Mouse (Mus musculus) midbrain, postnatal 0 days (tissue): ENCODE data around the gene Ppm1h. TPM values are rescaled to one million over a fixed set of nuclear protein-coding genes. Genes with fewer than 3 reads are reported as not detected.

Experiments
- ATAC-seq: fragments of 200-750 bp; cut with Nextera tagmentation; 2 replicates; pipeline ENCODE4 v1.8.0; 2017; ENCODE audit warnings: moderate number of reproducible peaks, mild to moderate bottlenecking, moderate TSS enrichment, moderate library complexity; ENCODE audit not compliant: low FRiP score
- DNase-seq: peaks from one replicate; pipeline ENCODE4 v3.0.0-alpha.2; 2015; ENCODE audit warnings: low spot score
- H3K27ac ChIP-seq: fragments of 300-500 bp; sonication (generic); 2 replicates; pipeline ENCODE4 v1.5.1; 2014; ENCODE audit warnings: low read depth, mild to moderate bottlenecking, low read length, mixed read lengths
- H3K27me3 ChIP-seq: fragments of 300-500 bp; sonication (generic); 2 replicates; pipeline ENCODE4 v1.6.1; 2014; ENCODE audit warnings: low read length, control low read depth, mixed read lengths; ENCODE audit not compliant: insufficient read depth
- H3K36me3 ChIP-seq: fragments of 300-500 bp; sonication (generic); 2 replicates; pipeline ENCODE4 v1.6.1; 2014; ENCODE audit warnings: low read length, control low read depth, mixed read lengths; ENCODE audit not compliant: insufficient read depth
- H3K4me1 ChIP-seq: fragments of 300-500 bp; sonication (generic); 2 replicates; pipeline ENCODE4 v1.6.1; 2014; ENCODE audit warnings: mild to moderate bottlenecking, control low read depth, antibody characterized with exemption, low read length, mixed read lengths; ENCODE audit not compliant: insufficient read depth
- H3K4me2 ChIP-seq: fragments of 300-500 bp; sonication (generic); 2 replicates; pipeline ENCODE4 v1.6.1; 2014; ENCODE audit warnings: low read depth, mild to moderate bottlenecking, low read length, mixed read lengths; ENCODE audit not compliant: poor library complexity, severe bottlenecking
- H3K4me3 ChIP-seq: fragments of 300-500 bp; sonication (generic); 2 replicates; pipeline ENCODE4 v1.5.1; 2014; ENCODE audit warnings: low read depth, mild to moderate bottlenecking, low read length, moderate library complexity
- H3K9ac ChIP-seq: fragments of 300-500 bp; sonication (generic); replicated peaks from 2 replicates; pipeline ENCODE4 v1.6.1; 2014; ENCODE audit warnings: mild to moderate bottlenecking, low read length, moderate library complexity, mixed read lengths; ENCODE audit not compliant: poor library complexity, severe bottlenecking
- H3K9me3 ChIP-seq: fragments of 300-500 bp; sonication (generic); 2 replicates; pipeline ENCODE4 v1.6.1; 2016; ENCODE audit warnings: low read length, control low read depth
- CTCF ChIP-seq: IDR thresholded peaks from 2 replicates; pipeline ENCODE4 v1.5.1; 2016; ENCODE audit warnings: antibody characterized with exemption, mild to moderate bottlenecking
- WGBS: fragments of 180-500 bp; shearing (Covaris S2); extraction: QIAGEN DNeasy Blood & Tissue Kit; methylation state at CpG from one replicate; pipeline ENCODE4 v1.1.7; 2014; 5-methylcytosine and 5-hydroxymethylcytosine counted together
- polyA plus RNA-seq: library from polyadenylated mRNA; unstranded; fragments of >200 nt; fragmentation: Nextera tagmentation; extraction: Ambion mirVana; gene quantifications from 2 replicates; pipeline ENCODE4 v1.2.1, GENCODE M21; 2015
- total RNA-seq: library from RNA; depleted of rRNA; stranded (reverse); fragments of >200 nt; gene quantifications from 2 replicates; pipeline ENCODE4 v1.2.3, GENCODE M21; 2014

The Ppm1h gene
- total and polyA plus RNA-seq, 2 experiments from 2014 or later: 28.0 to 42.8 TPM

GRCm38 (mm10) chr10:122652578-122652977 lies 26.0 kb upstream of the Ppm1h start:
- H3K4me3 ChIP-seq: no peak overlapping the region
- H3K4me2 ChIP-seq: no peak overlapping the region
- no peak overlapping the region for H3K9ac ChIP-seq
- no peaks in the 10 kb centered on the region for H3K36me3 ChIP-seq
- no peak for ATAC-seq
- H3K27me3 ChIP-seq: no peaks in the 10 kb centered on the region
- 100% methylated on average over 1 of the region's 1 CpGs for WGBS
- TF ChIP-seq CTCF: no peak
- no peaks in the 10 kb centered on the region for H3K9me3 ChIP-seq
- DNase-seq: no peak
- H3K4me1 ChIP-seq: no peaks in the 10 kb centered on the region
- H3K27ac ChIP-seq: no peak overlapping the region

- H3K27ac ChIP-seq: no peak overlapping the region
- ATAC-seq: no peak
- H3K27me3 ChIP-seq: no peaks in the 10 kb centered on the region
- H3K4me3 ChIP-seq: no peak overlapping the region
- 90% methylated on average over 1 of the region's 1 CpGs for WGBS
- no peaks in the 10 kb centered on the region for H3K36me3 ChIP-seq
- no peaks in the 10 kb centered on the region for H3K9me3 ChIP-seq
- no peak for TF ChIP-seq CTCF
- no peak overlapping the region for H3K9ac ChIP-seq
- H3K4me2 ChIP-seq: no peak overlapping the region
- DNase-seq: no peak
- H3K4me1 ChIP-seq: no peaks in the 10 kb centered on the region
Observed at GRCm38 (mm10) chr10:122665652-122666051, 12.9 kb upstream of the Ppm1h start.

GRCm38 (mm10) chr10:122671253-122671652 lies 7.3 kb upstream of the Ppm1h start:
- DNase-seq (no peak), ATAC-seq (no peak)
- H3K27ac ChIP-seq: no peak overlapping the region
- H3K9ac ChIP-seq: no peak overlapping the region
- no peak for TF ChIP-seq CTCF
- H3K9me3 ChIP-seq: no peaks in the 10 kb centered on the region
- WGBS: 86% methylated on average over 2 of the region's 2 CpGs
- no peak overlapping the region for H3K4me2 ChIP-seq
- no peaks in the 10 kb centered on the region for H3K27me3 ChIP-seq
- H3K4me3 ChIP-seq: no peak overlapping the region
- no peaks in the 10 kb centered on the region for H3K4me1 ChIP-seq
- no peaks in the 10 kb centered on the region for H3K36me3 ChIP-seq

GRCm38 (mm10) chr10:122672044-122672443 lies 6.5 kb upstream of the Ppm1h start:
- no peak for TF ChIP-seq CTCF
- no peak overlapping the region for H3K4me3 ChIP-seq
- no peak overlapping the region for H3K9ac ChIP-seq
- no peaks in the 10 kb centered on the region for H3K27me3 ChIP-seq
- no peaks in the 10 kb centered on the region for H3K36me3 ChIP-seq
- no peak for DNase-seq
- ATAC-seq: no peak
- H3K4me2 ChIP-seq: no peak overlapping the region
- H3K9me3 ChIP-seq: no peaks in the 10 kb centered on the region
- WGBS: 87% methylated on average over 4 of the region's 4 CpGs
- no peaks in the 10 kb centered on the region for H3K4me1 ChIP-seq
- no peak overlapping the region for H3K27ac ChIP-seq

GRCm38 (mm10) chr10:122679437-122680045 lies 979 bp downstream of the Ppm1h start:
- Histone ChIP-seq H3K27me3 (no peaks in the 10 kb centered on the region), H3K36me3 (no peaks in the 10 kb centered on the region), H3K27ac (peak overlapping the region; percentile 83), H3K4me3 (peak overlapping the region; percentile 86), H3K4me1 (no peaks in the 10 kb centered on the region), H3K4me2 (peak overlapping the region; percentile 93), H3K9me3 (no peaks in the 10 kb centered on the region), H3K9ac (peak overlapping the region; percentile 85)
- DNase-seq: peak; percentile 39
- ATAC-seq: no peak; the same call in 1 of the 2 replicates
- under 1% methylated on average over 33 of the region's 33 CpGs for WGBS
- no peak for TF ChIP-seq CTCF

GRCm38 (mm10) chr10:122680387-122681084 lies 2.0 kb downstream of the Ppm1h start:
- Histone ChIP-seq H3K4me1 (no peaks in the 10 kb centered on the region), H3K36me3 (no peaks in the 10 kb centered on the region), H3K4me3 (peak overlapping the region; percentile 86), H3K9me3 (no peaks in the 10 kb centered on the region), H3K9ac (peak overlapping the region; percentile 85), H3K4me2 (peak overlapping the region; percentile 93), H3K27me3 (no peaks in the 10 kb centered on the region), H3K27ac (0 out of 2 replicates have a peak overlapping the region, but pooled peaks have one; percentile 12)
- WGBS: 2% methylated on average over 19 of the region's 19 CpGs
- TF ChIP-seq CTCF: no peak
- DNase-seq (peak; percentile 77), ATAC-seq (peak; percentile 56)
